Mouse (Mus musculus): Measurements from ENCODE around the gene Auts2. TPM values are rescaled to one million over a fixed set of nuclear protein-coding genes. Genes with fewer than 3 reads are reported as not detected.

Gene Auts2
- polyA plus RNA-seq, 1 experiment, result 9.2 TPM

DNA sequence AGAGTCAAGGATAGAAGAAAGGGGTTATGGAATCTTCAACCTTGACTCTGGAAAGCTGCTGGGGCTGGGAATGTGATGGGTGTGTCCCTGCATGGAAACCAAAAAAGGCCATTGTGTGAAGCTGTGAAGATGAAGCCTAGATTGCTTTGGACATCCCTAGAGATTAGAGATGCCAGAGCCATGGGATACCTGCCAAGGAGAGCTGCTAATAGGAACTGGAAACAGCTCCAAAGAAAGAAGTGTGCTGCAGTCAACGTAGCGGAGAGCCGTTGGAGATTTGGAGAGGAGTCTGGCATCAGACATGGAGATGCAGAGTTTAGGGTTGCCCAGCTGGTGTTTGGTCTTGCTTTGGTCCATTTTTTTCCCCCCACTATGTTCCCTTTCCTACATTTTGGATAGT, 656.5 kb downstream of the Auts2 start:
- H3K27ac ChIP-seq (ENCODE audit: insufficient read depth, low read depth, low read length), result no peak overlapping the region
- H3K4me3 ChIP-seq (ENCODE audit: insufficient read depth, low read depth, low read length), result no peak overlapping the region
- DNase-seq, result no peak
- H3K27me3 ChIP-seq (replicated peaks; ENCODE audit: control insufficient read depth, insufficient read depth, low read length), result no peaks in the 10 kb centered on the region
- WGBS, result 93% methylated on average over 3 of the region's 3 CpGs
- no peak for TF ChIP-seq CTCF (conservative IDR thresholded peaks at IDR 0.05; ENCODE audit: insufficient read depth, insufficient read length, low read depth, low read length)
- TF ChIP-seq POLR2A (IDR thresholded peaks at IDR 0.05; ENCODE audit: low read depth, low read length), result no peak
- H3K4me1 ChIP-seq (ENCODE audit: control insufficient read depth, insufficient read depth, low read length), result no peaks in the 10 kb centered on the region
- H3K36me3 ChIP-seq (ENCODE audit: control insufficient read depth, insufficient read depth, low read length), result no peaks in the 10 kb centered on the region

GRCm38 (mm10) chr5:131876569-131876968, 666.6 kb downstream of the Auts2 start:
- H3K27me3 ChIP-seq (replicated peaks; ENCODE audit: control insufficient read depth, insufficient read depth, low read length), result no peaks in the 10 kb centered on the region
- peak; percentile 2 for DNase-seq
- H3K4me1 ChIP-seq (ENCODE audit: control insufficient read depth, insufficient read depth, low read length), result no peaks in the 10 kb centered on the region
- no peak overlapping the region for H3K27ac ChIP-seq (ENCODE audit: insufficient read depth, low read depth, low read length)
- H3K36me3 ChIP-seq (ENCODE audit: control insufficient read depth, insufficient read depth, low read length), result no peaks in the 10 kb centered on the region
- TF ChIP-seq POLR2A (IDR thresholded peaks at IDR 0.05; ENCODE audit: low read depth, low read length) (no peak), CTCF (conservative IDR thresholded peaks at IDR 0.05; ENCODE audit: insufficient read depth, insufficient read length, low read depth, low read length) (no peak)
- no peak overlapping the region for H3K4me3 ChIP-seq (ENCODE audit: insufficient read depth, low read depth, low read length)

DNA sequence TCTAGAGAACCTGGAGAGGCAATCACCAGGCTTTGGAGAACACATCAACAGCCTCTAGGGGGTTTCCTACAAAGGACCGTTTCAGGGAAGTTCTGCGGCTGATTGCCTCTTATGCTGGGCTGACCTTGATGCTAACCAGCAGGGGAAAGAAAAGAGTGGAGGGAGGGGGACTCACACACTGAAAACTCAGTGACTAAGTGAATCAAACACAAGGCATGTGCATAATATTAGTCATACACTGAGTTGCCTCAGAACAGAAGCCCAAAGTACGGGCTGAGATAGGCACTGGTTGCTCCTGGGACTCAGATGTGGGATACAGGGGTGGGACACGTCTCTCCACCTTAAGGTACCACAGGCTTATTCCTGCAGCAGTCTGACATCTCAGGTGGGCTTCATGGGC, 667.2 kb downstream of the Auts2 start:
- Histone ChIP-seq H3K27ac (ENCODE audit: insufficient read depth, low read depth, low read length) (no peak overlapping the region), H3K27me3 (replicated peaks; ENCODE audit: control insufficient read depth, insufficient read depth, low read length) (no peaks in the 10 kb centered on the region), H3K4me3 (ENCODE audit: insufficient read depth, low read depth, low read length) (no peak overlapping the region), H3K4me1 (ENCODE audit: control insufficient read depth, insufficient read depth, low read length) (no peaks in the 10 kb centered on the region), H3K36me3 (ENCODE audit: control insufficient read depth, insufficient read depth, low read length) (no peaks in the 10 kb centered on the region)
- 80% methylated on average over 4 of the region's 4 CpGs for WGBS
- TF ChIP-seq CTCF (conservative IDR thresholded peaks at IDR 0.05; ENCODE audit: insufficient read depth, insufficient read length, low read depth, low read length) (no peak), POLR2A (IDR thresholded peaks at IDR 0.05; ENCODE audit: low read depth, low read length) (no peak)
- DNase-seq, result no peak

DNA sequence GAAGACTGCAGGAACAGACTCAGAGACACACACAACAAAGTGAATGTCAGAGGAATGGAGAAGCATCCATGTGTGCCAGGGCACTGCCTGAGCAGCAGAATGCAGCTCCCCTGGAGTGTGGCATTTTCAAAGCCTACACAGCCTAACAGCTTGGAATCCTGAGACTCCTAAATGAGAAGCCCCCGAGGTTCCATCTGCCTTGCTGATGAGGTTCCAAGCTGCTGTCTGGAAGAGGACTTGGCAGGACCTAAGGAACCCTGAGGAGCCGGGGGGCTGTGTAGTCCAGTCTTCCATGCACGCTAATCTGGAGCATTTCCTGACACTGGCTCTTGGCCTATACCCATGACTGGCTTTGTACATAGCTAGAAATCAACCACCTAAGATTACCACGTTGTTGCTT, 670.0 kb downstream of the Auts2 start:
- no peak overlapping the region for H3K27ac ChIP-seq (ENCODE audit: insufficient read depth, low read depth, low read length)
- no peak overlapping the region for H3K4me3 ChIP-seq (ENCODE audit: insufficient read depth, low read depth, low read length)
- WGBS, result 74% methylated on average over 4 of the region's 4 CpGs
- no peak for TF ChIP-seq POLR2A (IDR thresholded peaks at IDR 0.05; ENCODE audit: low read depth, low read length)
- no peak for TF ChIP-seq CTCF (conservative IDR thresholded peaks at IDR 0.05; ENCODE audit: insufficient read depth, insufficient read length, low read depth, low read length)
- no peaks in the 10 kb centered on the region for H3K4me1 ChIP-seq (ENCODE audit: control insufficient read depth, insufficient read depth, low read length)
- no peaks in the 10 kb centered on the region for H3K36me3 ChIP-seq (ENCODE audit: control insufficient read depth, insufficient read depth, low read length)
- H3K27me3 ChIP-seq (replicated peaks; ENCODE audit: control insufficient read depth, insufficient read depth, low read length), result no peaks in the 10 kb centered on the region
- DNase-seq, result no peak

GRCm38 (mm10) chr5:131869711-131870499, 673.2 kb downstream of the Auts2 start:
- TF ChIP-seq CTCF (conservative IDR thresholded peaks at IDR 0.05; ENCODE audit: insufficient read depth, insufficient read length, low read depth, low read length) (no peak), POLR2A (IDR thresholded peaks at IDR 0.05; ENCODE audit: low read depth, low read length) (no peak)
- Histone ChIP-seq H3K4me1 (ENCODE audit: control insufficient read depth, insufficient read depth, low read length) (no peaks in the 10 kb centered on the region; the same call in 1 of the 2 replicates), H3K4me3 (ENCODE audit: insufficient read depth, low read depth, low read length) (no peak overlapping the region), H3K27me3 (replicated peaks; ENCODE audit: control insufficient read depth, insufficient read depth, low read length) (no peaks in the 10 kb centered on the region), H3K36me3 (ENCODE audit: control insufficient read depth, insufficient read depth, low read length) (no peaks in the 10 kb centered on the region), H3K27ac (ENCODE audit: insufficient read depth, low read depth, low read length) (no peak overlapping the region)
- WGBS, result 94% methylated on average over 11 of the region's 11 CpGs
- no peak for DNase-seq

DNA sequence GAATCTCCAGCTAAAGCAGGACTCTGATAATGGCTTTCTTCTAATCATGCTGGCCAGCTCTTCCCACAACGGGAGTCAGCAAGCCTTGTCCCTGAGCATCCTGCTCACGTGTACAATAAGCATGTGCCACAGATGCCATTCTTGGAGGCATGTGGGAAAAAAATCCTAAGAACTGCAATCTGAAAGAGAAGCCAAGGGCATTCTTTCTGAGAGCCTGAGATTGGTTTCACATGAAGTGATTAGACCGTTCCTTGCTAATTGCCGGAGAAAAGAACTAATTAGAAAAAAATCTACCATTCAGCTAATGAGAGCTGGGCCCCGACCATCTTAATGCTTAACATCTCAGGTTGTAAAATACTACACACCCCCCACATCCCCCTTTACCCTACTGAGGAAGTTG, 677.9 kb downstream of the Auts2 start:
- no peak for TF ChIP-seq POLR2A (IDR thresholded peaks at IDR 0.05; ENCODE audit: low read depth, low read length)
- no peak for TF ChIP-seq CTCF (conservative IDR thresholded peaks at IDR 0.05; ENCODE audit: insufficient read depth, insufficient read length, low read depth, low read length)
- H3K4me3 ChIP-seq (ENCODE audit: insufficient read depth, low read depth, low read length), result no peak overlapping the region
- no peak for DNase-seq
- no peak overlapping the region for H3K27ac ChIP-seq (ENCODE audit: insufficient read depth, low read depth, low read length)
- WGBS, result 65% methylated on average over 5 of the region's 5 CpGs
- H3K36me3 ChIP-seq (ENCODE audit: control insufficient read depth, insufficient read depth, low read length), result no peaks in the 10 kb centered on the region
- no peaks in the 10 kb centered on the region for H3K27me3 ChIP-seq (replicated peaks; ENCODE audit: control insufficient read depth, insufficient read depth, low read length)
- H3K4me1 ChIP-seq (ENCODE audit: control insufficient read depth, insufficient read depth, low read length), result no peaks in the 10 kb centered on the region; the same call in 1 of the 2 replicates

GRCm38 (mm10) chr5:131857976-131858375, 685.2 kb downstream of the Auts2 start:
- Histone ChIP-seq H3K4me1 (ENCODE audit: control insufficient read depth, insufficient read depth, low read length) (peaks cover 3% of the 10 kb centered on the region; the same call in 1 of the 2 replicates), H3K27me3 (replicated peaks; ENCODE audit: control insufficient read depth, insufficient read depth, low read length) (no peaks in the 10 kb centered on the region), H3K36me3 (ENCODE audit: control insufficient read depth, insufficient read depth, low read length) (no peaks in the 10 kb centered on the region), H3K27ac (ENCODE audit: insufficient read depth, low read depth, low read length) (no peak overlapping the region), H3K4me3 (ENCODE audit: insufficient read depth, low read depth, low read length) (no peak overlapping the region)
- no peak for DNase-seq
- TF ChIP-seq CTCF (conservative IDR thresholded peaks at IDR 0.05; ENCODE audit: insufficient read depth, insufficient read length, low read depth, low read length) (no peak), POLR2A (IDR thresholded peaks at IDR 0.05; ENCODE audit: low read depth, low read length) (no peak)
- 85% methylated on average over 5 of the region's 5 CpGs for WGBS

All from kidney, adult 2 months (tissue).